Mouse (Mus musculus): ENCODE data around the gene Dcst1.

Dcst1 gene

DNA sequence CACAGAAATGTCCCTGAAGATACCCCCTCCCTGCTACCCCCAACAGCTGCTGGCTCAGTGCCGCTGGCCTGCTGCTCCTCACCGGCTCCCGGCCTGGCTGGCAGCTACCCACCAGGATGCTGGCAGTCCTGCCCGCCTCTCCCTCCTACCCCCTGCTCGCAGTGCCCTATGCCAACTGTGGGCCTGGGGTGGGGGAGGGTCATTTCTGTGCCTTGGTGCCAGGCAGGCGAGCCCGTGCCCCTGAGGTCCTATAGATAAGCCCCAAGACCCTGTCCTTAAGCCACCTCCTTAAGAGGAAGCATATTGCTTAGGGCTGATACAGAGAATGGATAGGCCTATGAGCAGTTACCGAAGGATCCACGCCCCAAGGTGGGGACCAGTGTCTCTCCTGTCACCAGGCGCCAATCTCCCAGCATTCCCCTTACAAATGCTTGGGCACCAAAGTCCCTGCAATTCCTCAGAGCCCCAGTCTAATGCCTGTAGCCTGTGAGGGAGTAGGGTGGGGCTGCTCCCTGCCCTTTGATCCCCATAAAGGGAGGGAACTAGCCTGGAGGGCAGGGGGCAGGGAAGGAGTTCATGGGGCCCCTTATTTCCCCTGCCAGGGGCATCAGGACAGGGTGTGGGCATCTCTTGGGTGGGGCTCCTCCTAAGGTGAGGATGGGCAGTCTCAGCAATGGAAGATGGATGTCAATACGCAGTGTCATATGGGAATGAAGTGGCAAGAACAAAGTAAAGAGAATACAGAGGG lies 23.3 kb upstream of the Dcst1 start:
- no peak for DNase-seq

GRCm38 (mm10) chr3:89387632-89388031 lies 22.6 kb upstream of the Dcst1 start:
- DNase-seq = no peak

GRCm38 (mm10) chr3:89386438-89387420 lies 21.7 kb upstream of the Dcst1 start:
- DNase-seq = no peak

DNA sequence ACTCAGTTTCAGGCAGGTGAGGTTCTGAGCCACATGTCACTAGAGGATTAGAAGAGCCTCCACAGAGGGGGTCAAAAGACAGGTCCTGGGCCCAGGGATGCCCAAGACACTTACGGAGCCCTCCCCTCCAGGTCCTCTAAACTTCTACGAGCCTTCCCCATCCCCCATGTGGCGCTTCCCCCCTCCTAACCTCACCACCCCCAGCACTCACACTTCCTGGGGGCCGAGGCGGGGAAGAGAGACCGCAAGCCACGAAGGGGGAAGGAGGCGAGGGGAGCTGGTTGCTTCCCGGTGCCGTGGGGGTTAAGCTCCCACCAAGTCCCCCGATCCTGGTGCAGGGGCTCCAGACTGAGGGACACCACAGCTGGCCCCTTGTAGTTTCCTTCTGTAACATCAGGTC lies 20.4 kb upstream of the Dcst1 start:
- no peak for DNase-seq

- DNase-seq = peak; percentile 73
Measured at GRCm38 (mm10) chr3:89384331-89385076, 19.5 kb upstream of the Dcst1 start.

DNA sequence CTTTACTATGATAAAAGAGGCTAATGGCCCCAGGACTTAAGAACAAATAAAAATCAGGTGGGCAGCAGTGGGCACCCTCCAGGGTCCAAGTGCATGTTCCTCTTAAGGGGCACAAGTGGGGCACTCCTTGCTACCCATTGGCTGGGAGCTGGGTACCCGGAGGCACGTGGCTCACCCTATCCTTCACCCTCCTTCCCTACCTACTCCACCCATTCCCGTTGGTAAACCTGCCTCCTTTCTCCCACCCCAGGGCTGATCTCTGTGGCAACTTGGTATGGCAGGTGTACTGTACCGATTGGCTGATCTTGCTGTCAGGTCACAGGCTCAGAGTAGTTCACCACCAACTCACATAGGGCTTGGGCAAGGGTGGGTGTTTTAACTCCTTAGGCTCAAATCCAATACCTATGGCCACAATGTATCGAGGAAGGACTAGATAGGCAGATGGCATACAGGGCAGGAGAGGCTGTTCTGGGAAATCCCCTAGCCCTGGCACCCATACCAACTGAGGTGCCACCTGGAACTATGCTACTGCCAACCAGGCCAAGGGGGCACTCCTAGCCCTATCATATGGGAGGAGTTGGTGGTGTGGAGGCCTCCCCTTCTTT lies 18.7 kb upstream of the Dcst1 start:
- no peak for DNase-seq

DNA sequence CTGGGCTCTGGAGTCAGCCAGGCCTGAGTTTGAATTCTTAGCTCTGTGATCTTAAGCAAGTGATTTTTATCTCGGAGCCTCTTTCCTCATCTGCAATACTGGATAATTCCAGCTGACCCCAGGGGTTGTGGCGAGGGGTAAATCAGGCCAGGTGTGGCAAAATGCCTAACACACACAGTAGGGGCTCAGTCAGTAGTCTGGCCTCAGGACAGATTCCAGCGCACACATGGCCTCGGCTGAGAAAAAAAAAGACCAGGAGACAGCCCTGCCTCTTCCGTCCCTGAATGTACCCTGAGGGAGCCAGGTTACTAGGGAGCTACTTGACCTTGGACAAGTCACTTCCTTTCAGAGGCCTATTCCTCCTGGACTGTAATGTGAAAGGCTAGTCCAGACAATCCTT lies 17.9 kb upstream of the Dcst1 start:
- DNase-seq = no peak

- no peak for DNase-seq
Measured at GRCm38 (mm10) chr3:89382033-89382882, 17.2 kb upstream of the Dcst1 start.

GRCm38 (mm10) chr3:89381233-89381632 lies 16.2 kb upstream of the Dcst1 start:
- DNase-seq = no peak

GRCm38 (mm10) chr3:89380711-89381110 lies 15.7 kb upstream of the Dcst1 start:
- DNase-seq = no peak

DNA sequence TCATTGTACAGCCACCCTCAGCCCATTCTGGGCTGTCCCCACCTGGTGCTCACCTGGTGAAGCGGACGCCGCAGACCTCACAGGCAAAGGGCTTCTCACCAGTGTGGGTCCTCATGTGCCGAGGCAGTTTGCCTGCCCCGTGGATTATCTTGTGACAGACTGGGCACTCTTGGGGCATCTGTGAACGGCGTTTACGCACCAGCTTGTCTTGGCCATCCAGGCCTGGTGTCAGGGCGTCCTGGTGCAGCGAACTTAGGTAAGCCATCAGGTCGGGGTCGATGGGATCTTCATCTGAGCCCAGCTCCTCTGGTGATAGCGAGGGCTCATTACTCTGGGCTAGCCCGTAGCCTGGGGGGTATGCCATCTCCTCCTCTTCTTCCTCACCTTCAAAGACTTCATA lies 15.2 kb upstream of the Dcst1 start:
- DNase-seq = no peak

- DNase-seq = no peak
Measured at GRCm38 (mm10) chr3:89379388-89380131, 14.5 kb upstream of the Dcst1 start.

DNA sequence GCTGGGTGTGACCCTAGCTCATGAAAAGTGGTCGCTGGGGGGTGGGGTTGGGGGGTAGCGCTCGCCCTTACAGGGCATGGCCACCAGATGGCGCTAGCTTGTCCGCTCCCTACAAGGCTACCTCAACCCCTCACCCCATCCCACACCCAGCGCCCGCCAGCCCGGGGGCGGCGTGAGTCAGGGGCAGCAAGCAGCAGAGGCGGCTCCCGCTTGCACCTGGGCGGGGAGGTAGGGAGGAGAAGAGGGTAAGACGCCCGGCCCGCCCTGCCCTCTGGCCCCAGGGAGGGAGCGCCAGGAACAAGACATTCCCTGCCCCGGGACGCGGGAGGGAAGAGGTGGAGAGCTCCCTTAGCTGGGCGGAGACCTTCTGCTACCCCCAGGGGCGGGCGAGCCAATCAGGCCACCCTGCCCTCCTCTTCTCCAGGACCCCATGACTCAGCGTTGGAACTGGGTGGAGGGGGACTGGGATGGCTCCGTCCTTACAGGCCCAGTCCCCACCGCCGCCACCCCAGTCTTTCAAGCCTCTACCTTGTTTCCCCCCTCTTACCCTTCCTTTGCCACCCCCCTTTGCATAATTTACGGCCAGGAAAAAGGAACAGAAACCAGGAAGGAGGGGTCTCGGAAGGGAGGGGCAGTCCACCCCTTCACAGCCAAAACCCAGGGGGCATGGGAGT lies 13.5 kb upstream of the Dcst1 start:
- DNase-seq = peak; percentile 90

DNA sequence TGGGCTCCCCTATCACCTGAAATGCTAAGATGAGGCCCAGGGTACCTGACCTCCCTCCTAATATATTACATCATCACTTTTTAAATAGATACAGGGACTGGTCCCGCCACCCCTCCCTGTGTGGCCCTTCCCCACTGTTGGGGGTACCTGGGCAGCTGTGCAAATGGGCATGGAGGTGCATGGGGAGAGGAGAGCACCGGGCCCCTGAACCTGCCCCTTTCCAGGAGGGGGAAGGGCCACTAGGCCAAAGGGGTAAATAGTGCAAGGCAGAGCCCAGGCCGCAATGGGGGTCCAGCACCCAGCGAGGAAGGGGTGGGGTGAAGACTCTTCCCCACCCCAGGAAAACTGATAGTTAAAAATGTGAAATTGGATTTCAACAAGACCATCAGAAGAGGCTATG lies 12.8 kb upstream of the Dcst1 start:
- no peak for DNase-seq

DNA sequence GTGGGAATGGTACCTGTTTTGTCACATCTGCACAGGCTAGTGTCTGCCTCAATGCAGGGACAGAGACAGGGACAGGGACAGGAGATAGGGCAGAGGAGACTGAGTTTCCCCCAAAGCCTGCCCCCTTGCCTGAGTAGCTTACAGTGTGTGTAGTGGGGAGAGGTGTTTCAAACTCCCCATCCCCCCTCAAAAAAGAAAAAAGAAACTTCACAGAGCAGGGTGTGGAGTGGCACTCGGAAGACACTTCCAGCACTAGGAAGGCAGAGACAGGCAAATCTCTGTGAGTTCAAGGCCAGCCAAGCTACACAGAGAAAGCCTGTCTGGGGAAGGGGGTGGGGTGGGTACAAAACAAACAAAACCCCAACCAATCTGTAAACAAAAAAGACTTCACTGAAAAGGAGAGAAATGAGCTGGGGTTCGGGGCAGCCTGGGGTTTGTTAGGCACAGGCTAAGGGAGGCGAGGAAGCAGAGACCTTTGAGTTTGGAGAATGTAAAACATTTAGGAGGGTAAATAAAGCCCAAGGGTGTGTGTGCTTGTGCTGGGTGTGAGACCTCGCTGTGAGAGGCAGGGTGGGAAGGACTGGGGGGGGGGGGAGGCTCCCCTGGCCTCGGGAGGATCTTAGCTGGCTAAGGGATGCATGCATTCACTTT lies 8.7 kb upstream of the Dcst1 start:
- DNase-seq = no peak

GRCm38 (mm10) chr3:89367338-89367737 lies 2.3 kb upstream of the Dcst1 start:
- no peak for DNase-seq

DNA sequence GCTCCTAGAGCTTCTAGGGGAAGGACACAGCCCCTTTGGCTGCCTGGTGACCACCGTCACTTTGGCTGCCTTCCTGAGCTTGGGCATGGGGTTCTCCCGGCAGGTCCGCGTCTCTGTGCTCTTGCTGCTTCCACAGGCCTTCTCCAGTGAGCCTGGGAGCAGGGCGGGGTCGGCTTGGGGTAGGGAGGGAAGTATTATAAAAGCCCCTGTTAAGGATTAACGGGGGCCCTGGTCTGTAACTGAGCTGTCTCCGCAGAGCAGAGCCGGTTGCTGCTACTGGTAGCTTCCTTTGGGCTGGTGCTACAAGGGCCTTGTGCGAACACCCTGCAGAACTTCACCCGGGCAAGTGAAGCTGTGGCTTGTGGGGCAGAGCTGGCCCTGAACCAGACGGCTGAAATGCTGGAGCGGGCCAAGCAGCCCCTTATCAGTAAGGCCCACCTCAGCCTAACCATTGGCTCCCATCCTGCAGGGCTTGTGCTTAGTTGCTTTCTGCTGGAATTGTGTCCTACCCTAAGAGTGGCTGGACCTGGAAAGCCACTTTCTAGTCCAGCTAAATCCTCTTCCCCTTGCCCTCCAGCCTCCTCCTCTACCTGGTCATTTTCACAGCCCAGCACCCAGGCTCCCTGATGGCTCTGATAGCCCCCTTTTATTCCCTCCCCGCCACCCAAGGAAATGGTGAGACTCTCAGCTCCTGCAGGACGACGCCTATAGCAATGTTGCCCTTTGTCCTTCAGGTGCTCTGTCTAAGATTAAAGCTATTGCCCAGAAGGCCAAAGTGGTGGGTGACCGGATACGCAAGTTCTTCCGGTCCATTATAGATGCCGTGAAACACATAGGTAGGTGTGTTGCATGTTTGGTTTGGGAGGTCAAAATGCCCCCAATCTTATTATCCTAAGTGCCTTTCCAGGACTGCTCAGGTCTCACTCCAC lies 697 bp upstream of the Dcst1 start:
- DNase-seq = no peak

DNA sequence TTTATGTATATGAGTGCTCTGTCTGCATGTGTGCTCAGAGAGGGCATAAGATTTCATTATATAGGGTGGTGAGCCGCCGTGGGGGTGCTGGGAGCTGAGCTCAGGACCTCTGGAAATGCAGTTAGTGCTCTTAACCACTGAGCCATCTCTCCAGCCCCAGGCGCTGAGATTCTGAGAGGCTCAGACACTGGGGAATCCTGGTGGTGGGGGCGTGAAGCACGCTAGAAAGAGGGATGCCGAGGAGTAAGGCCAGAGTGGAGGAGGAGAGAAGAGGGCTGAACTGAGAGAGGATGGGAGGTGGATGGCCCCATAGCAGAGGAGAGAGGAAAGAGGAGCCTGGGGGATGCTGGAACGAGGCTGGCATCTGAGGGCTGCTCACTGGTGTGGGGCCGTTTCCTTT lies 422 bp downstream of the Dcst1 start:
- DNase-seq = no peak

- DNase-seq = no peak
Measured at GRCm38 (mm10) chr3:89361675-89362074, 3.4 kb downstream of the Dcst1 start, which contains the start of gene Dcst2. Gene Dcst2, plus strand, starts transcription at chr3:89361975.
